Mouse (Mus musculus) hindbrain, embryonic 14.5 days (tissue): ENCODE data around the gene Pnpla2. TPM values are rescaled to one million over a fixed set of nuclear protein-coding genes. Genes with fewer than 3 reads are reported as not detected.
"Not testable (repeated sequence)": the region's sequence is repeated elsewhere in the genome, so short reads cannot be mapped to it uniquely, and the experiment has no call there.

Experiments used
- ATAC-seq: fragments of 200-750 bp; cut with Nextera tagmentation; 2 replicates; pipeline ENCODE4 v1.8.0; 2017; ENCODE audit warnings: moderate number of reproducible peaks, mild to moderate bottlenecking, moderate TSS enrichment, moderate library complexity; ENCODE audit not compliant: low FRiP score
- DNase-seq: peaks from one replicate; pipeline ENCODE4 v3.0.0-alpha.2; 2015; ENCODE audit warnings: low spot score
- H3K27ac ChIP-seq: fragments of 300-500 bp; sonication (generic); 2 replicates; pipeline ENCODE4 v1.5.1; 2014; ENCODE audit warnings: mild to moderate bottlenecking, moderate library complexity
- H3K27me3 ChIP-seq: fragments of 300-500 bp; sonication (generic); 2 replicates; pipeline ENCODE4 v1.6.1; 2014; ENCODE audit warnings: mild to moderate bottlenecking, low read length, mixed read lengths; ENCODE audit not compliant: control insufficient read depth, insufficient read depth
- H3K36me3 ChIP-seq: fragments of 300-500 bp; sonication (generic); replicated peaks from 2 replicates; pipeline ENCODE4 v1.6.1; 2014; ENCODE audit not compliant: control insufficient read depth, insufficient read depth
- H3K4me1 ChIP-seq: fragments of 300-500 bp; sonication (generic); replicated peaks from 2 replicates; pipeline ENCODE4 v1.6.1; 2014; ENCODE audit warnings: antibody characterized with exemption, low read length, mixed read lengths; ENCODE audit not compliant: control insufficient read depth, insufficient read depth
- H3K4me2 ChIP-seq: fragments of 300-500 bp; sonication (generic); replicated peaks from 2 replicates; pipeline ENCODE4 v1.6.1; 2014; ENCODE audit warnings: mild to moderate bottlenecking, moderate library complexity
- H3K4me3 ChIP-seq: fragments of 300-500 bp; sonication (generic); replicated peaks from 2 replicates; pipeline ENCODE4 v1.5.1; 2014; ENCODE audit warnings: mild to moderate bottlenecking, low read length
- H3K9ac ChIP-seq: fragments of 300-500 bp; sonication (generic); 2 replicates; pipeline ENCODE4 v1.6.1; 2014
- H3K9me3 ChIP-seq: fragments of 300-500 bp; sonication (generic); 2 replicates; pipeline ENCODE4 v1.6.1; 2016; ENCODE audit warnings: low read length; ENCODE audit not compliant: control insufficient read depth
- WGBS: fragments of 180-500 bp; shearing (Covaris S2); extraction: QIAGEN DNeasy Blood & Tissue Kit; methylation state at CpG from one replicate; pipeline ENCODE4 v1.1.7; 2014; 5-methylcytosine and 5-hydroxymethylcytosine counted together
- polyA plus RNA-seq: library from polyadenylated mRNA; unstranded; fragments of >200 nt; fragmentation: Nextera tagmentation; extraction: Ambion mirVana; gene quantifications from 2 replicates; pipeline ENCODE4 v1.2.1, GENCODE M21; 2014

Pnpla2 gene
- polyA plus RNA-seq, 1 experiment from 2014 or later, result 15.3 TPM

- DNase-seq (no peak), ATAC-seq (no peak)
- peaks cover 21% of the 10 kb centered on the region for H3K4me1 ChIP-seq
- H3K9me3 ChIP-seq, result no peaks in the 10 kb centered on the region
- H3K9ac ChIP-seq, result peak overlapping the region; percentile 45
- WGBS, result 28% methylated on average over 12 of the region's 12 CpGs
- H3K4me3 ChIP-seq, result peak overlapping the region; percentile 28
- H3K27me3 ChIP-seq, result no peaks in the 10 kb centered on the region
- H3K4me2 ChIP-seq, result peak overlapping the region; percentile 54
- H3K27ac ChIP-seq, result no peak overlapping the region
- H3K36me3 ChIP-seq, result no peaks in the 10 kb centered on the region; the same call in 1 of the 2 replicates
Measured at GRCm38 (mm10) chr7:141443081-141443821, 11.7 kb upstream of the Pnpla2 start.

DNA sequence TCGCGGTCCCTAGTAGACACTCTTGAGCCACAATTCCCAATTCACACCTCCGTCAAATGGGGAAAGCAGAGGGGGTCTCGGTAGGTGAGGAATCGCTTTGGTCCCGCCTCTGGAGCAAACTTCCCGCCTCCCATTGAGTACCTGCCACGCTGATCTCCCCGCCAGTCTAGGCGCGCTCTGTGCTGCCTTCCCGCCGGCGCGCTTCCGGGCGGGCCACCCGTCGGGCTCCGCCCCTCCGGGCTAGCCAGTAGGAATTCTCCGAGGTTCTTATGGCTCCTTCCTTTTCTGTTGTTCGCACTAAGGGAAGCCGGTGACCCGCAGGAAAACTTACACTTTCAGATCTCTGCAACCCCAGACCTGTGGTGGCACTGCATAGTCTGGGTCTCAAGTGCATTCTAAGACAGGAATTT, 11.2 kb upstream of the Pnpla2 start, which contains the start of gene Pidd1:
Gene Pidd1, minus strand, starts transcription at position 198 of the 410 bp plus-strand sequence.
- H3K9me3 ChIP-seq, result no peaks in the 10 kb centered on the region
- H3K27ac ChIP-seq, result no peak within 1 kb of the TSS
- H3K4me3 ChIP-seq, result peak within 1 kb of the TSS; percentile 28
- H3K36me3 ChIP-seq, result peaks cover 5% of the 10 kb centered on the region
- ATAC-seq, result no peak
- peak within 1 kb of the TSS; percentile 45 for H3K9ac ChIP-seq
- H3K4me2 ChIP-seq, result peak within 1 kb of the TSS; percentile 54
- H3K4me1 ChIP-seq, result peaks cover 27% of the 10 kb centered on the region
- WGBS, result 0% methylated on average over 25 of the region's 25 CpGs
- H3K27me3 ChIP-seq, result no peaks in the 10 kb centered on the region
- peak; percentile 39 for DNase-seq

- not testable (repeated sequence) for ATAC-seq, H3K9ac ChIP-seq, H3K27me3 ChIP-seq, DNase-seq, H3K9me3 ChIP-seq, H3K27ac ChIP-seq
- H3K4me1 ChIP-seq, result peaks cover 27% of the 10 kb centered on the region
- peak overlapping the region; percentile 83; the same call in 1 of the 2 replicates for H3K4me3 ChIP-seq
- WGBS, result 86% methylated on average over 3 of the region's 3 CpGs
- peak overlapping the region; percentile 75; the same call in 1 of the 2 replicates for H3K4me2 ChIP-seq
- peaks cover 30% of the 10 kb centered on the region for H3K36me3 ChIP-seq
Measured at GRCm38 (mm10) chr7:141446374-141446773, 8.6 kb upstream of the Pnpla2 start.

GRCm38 (mm10) chr7:141447110-141447991, 7.6 kb upstream of the Pnpla2 start, which contains the start of gene Rplp2:
Gene Rplp2, plus strand, starts transcription at chr7:141447370.
- Histone ChIP-seq H3K27me3 (no peaks in the 10 kb centered on the region), H3K9ac (peak within 1 kb of the TSS; percentile 94), H3K27ac (peak within 1 kb of the TSS; percentile 97), H3K4me2 (peak within 1 kb of the TSS; percentile 75), H3K36me3 (peaks cover 39% of the 10 kb centered on the region), H3K4me1 (peaks cover 27% of the 10 kb centered on the region), H3K9me3 (no peaks in the 10 kb centered on the region), H3K4me3 (peak within 1 kb of the TSS; percentile 83)
- peak; percentile 93 for ATAC-seq
- peak; percentile 94 for DNase-seq
- WGBS, result under 1% methylated on average over 63 of the region's 63 CpGs

DNA sequence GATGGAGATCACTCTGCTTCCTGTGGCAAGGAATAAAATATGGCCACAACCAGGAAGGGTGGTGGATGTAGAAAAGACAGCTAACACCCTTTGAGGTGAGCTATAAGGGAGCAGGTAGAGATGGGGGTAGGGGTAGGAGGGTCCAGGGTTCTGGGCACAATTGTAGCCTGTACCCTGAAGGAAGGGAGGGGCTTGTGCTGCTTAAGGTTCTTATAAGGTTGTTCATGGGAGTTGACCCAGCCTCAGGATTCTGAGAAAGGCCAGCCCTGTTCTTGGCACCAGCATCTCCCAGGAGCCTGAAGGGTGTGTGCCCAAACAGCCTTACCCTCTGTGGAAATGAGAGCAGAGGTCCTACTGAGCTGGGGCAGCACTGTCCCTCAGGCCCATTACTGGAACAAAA, 3.1 kb upstream of the Pnpla2 start:
- H3K4me3 ChIP-seq, result no peak overlapping the region
- DNase-seq (no peak), ATAC-seq (no peak)
- peaks cover 20% of the 10 kb centered on the region for H3K4me1 ChIP-seq
- H3K4me2 ChIP-seq, result no peak overlapping the region
- H3K36me3 ChIP-seq, result peaks cover 40% of the 10 kb centered on the region
- H3K27me3 ChIP-seq, result no peaks in the 10 kb centered on the region
- no peaks in the 10 kb centered on the region for H3K9me3 ChIP-seq
- H3K9ac ChIP-seq, result no peak overlapping the region
- H3K27ac ChIP-seq, result no peak overlapping the region

DNA sequence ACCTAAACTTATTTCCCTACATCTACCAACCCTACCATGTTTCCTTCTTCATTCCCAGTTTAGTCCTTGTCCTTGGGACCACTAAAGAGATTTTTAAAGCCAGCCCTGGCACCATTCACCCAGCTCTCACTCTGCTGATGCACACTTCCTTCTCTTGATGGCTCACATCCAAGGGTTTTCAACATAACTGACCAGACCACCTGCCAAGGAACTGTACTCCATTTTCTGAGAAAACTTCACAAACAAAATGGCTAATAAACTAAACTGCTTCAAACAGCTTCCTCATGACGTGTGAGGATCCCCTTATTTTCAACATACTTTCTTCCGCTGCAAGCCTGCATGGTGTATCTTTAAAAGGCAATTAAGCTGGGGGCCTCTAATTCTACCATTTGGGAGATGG, 1.4 kb upstream of the Pnpla2 start:
- H3K27ac ChIP-seq, result no peak overlapping the region
- DNase-seq (no peak), ATAC-seq (no peak)
- 84% methylated on average over 2 of the region's 2 CpGs for WGBS
- peaks cover 38% of the 10 kb centered on the region for H3K36me3 ChIP-seq
- H3K4me2 ChIP-seq, result no peak overlapping the region
- no peak overlapping the region for H3K4me3 ChIP-seq
- H3K9me3 ChIP-seq, result no peaks in the 10 kb centered on the region
- no peaks in the 10 kb centered on the region for H3K27me3 ChIP-seq
- peaks cover 13% of the 10 kb centered on the region for H3K4me1 ChIP-seq
- no peak overlapping the region for H3K9ac ChIP-seq

GRCm38 (mm10) chr7:141455610-141456314, 764 bp downstream of the Pnpla2 start:
- peak overlapping the region; percentile 40 for H3K27ac ChIP-seq
- H3K36me3 ChIP-seq, result peaks cover 28% of the 10 kb centered on the region
- peaks cover 13% of the 10 kb centered on the region for H3K27me3 ChIP-seq
- 2% methylated on average over 23 of the region's 23 CpGs for WGBS
- ATAC-seq (peak; percentile 37; the same call in 1 of the 2 replicates), DNase-seq (no peak)
- no peaks in the 10 kb centered on the region for H3K9me3 ChIP-seq
- peak overlapping the region; percentile 48 for H3K4me3 ChIP-seq
- peak overlapping the region; percentile 66 for H3K9ac ChIP-seq
- H3K4me2 ChIP-seq, result peak overlapping the region; percentile 76
- peaks cover 11% of the 10 kb centered on the region; the same call in 1 of the 2 replicates for H3K4me1 ChIP-seq

- Histone ChIP-seq H3K4me3 (no peak overlapping the region), H3K4me2 (peak overlapping the region; percentile 76; the same call in 1 of the 2 replicates), H3K9me3 (no peaks in the 10 kb centered on the region), H3K9ac (no peak overlapping the region), H3K27me3 (peaks cover 23% of the 10 kb centered on the region), H3K4me1 (peaks cover 11% of the 10 kb centered on the region; the same call in 1 of the 2 replicates), H3K27ac (no peak overlapping the region), H3K36me3 (peaks cover 18% of the 10 kb centered on the region)
- no peak for DNase-seq
- WGBS, result 91% methylated on average over 6 of the region's 6 CpGs
- ATAC-seq, result no peak
Measured at GRCm38 (mm10) chr7:141456739-141457138, 1.7 kb downstream of the Pnpla2 start.
